Mouse (Mus musculus): ENCODE measurements around the gene Tmem274.

Tmem274 gene

GRCm38 (mm10) chr4:149526330-149526729 lies 49.2 kb downstream of the Tmem274 start:
- DNase-seq, result no peak

GRCm38 (mm10) chr4:149527621-149528354 lies 50.6 kb downstream of the Tmem274 start:
- no peak for DNase-seq

GRCm38 (mm10) chr4:149529691-149530090 lies 52.5 kb downstream of the Tmem274 start:
- DNase-seq, result no peak
